Mouse (Mus musculus) gastrocnemius, postnatal 10 days (tissue): ENCODE measurements around the gene Lrrc41. TPM values are rescaled to one million over a fixed set of nuclear protein-coding genes. Genes with fewer than 3 reads are reported as not detected.

Experiments used
- DNase-seq: peaks from one replicate; pipeline ENCODE4 v3.0.0; 2021; ENCODE audit warnings: mixed read lengths
- total RNA-seq, 2 experiments: library from RNA; stranded (reverse); gene quantifications; 2 replicates each; pipeline ENCODE4 v1.2.3; 2021

Lrrc41 gene
- total RNA-seq, 2 experiments from 2014 or later = 26.8 to 31.2 TPM

DNA sequence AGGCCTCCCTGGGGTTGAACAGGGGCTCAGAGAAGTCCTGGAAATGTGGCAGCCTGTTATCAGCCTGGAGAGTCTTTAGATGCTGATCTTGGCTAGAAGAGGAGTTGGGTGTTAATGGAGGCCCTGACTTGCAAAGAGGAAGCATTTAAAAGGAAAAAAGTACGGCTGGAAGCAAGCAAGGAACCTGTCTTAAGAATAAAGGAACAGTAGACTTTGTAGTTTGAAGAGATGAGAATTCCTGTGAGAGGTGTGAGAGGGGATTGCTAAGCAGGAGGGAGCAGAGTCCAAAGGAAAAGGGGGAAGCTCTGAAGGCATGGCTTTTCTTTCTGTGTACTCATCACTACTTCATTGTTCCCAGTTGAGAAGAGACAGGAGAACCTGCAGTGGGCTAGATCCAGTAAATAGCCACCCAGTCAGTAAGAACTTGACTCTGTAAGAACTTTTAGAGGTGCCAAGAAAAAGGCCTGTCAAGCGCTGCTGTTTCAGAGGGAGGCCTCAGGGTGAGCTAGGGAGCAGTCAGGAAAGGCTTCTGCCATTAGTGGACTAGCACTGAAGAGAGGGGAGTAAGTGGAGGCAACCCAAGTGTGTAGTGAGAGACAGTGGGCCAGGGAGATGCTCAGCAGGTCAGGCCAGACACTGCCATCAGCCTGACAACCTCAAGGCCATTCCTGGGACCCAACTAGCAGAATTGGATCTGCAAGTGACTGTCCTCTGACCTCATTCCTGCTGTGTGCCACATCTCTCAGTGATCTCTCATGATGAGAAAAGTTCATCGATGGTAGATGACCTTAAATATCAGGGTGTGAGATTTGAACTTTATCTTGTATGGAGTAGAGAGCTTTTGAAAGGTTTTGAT lies 2.4 kb downstream of the Lrrc41 start:
- no peak for DNase-seq

DNA sequence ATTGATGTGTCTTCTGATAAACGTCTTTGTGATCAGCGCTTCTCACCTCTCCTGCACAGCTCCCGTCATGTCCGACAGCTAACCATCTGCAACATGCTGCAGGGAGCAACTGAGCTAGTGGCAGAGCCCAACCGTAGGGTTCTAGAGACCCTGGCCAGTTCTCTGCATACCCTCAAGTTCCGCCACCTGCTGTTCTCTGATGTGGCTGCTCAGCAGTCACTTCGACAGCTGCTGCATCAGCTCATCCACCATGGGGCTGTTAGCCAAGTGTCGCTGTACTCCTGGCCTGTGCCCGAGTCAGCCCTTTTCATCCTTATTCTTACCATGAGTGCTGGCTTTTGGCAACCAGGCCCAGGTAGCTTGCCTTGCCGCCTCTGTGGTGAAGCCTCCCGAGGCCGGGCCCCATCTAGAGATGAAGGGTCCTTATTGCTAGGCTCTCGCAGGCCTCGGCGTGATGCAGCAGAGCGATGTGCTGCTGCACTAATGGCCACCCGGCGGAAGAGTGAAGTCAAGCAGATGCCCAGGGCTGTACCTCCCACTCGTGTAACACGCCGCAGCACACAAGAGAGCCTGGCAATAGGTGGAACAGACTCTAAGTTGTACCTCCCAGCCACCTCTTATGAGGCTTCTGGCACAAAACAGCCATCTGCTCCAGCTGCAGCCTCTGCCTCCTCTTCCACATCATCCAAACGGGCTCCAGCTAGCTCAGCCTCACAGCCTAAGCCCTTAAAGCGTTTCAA lies 13.6 kb downstream of the Lrrc41 start:
- peak; percentile 19 for DNase-seq

DNA sequence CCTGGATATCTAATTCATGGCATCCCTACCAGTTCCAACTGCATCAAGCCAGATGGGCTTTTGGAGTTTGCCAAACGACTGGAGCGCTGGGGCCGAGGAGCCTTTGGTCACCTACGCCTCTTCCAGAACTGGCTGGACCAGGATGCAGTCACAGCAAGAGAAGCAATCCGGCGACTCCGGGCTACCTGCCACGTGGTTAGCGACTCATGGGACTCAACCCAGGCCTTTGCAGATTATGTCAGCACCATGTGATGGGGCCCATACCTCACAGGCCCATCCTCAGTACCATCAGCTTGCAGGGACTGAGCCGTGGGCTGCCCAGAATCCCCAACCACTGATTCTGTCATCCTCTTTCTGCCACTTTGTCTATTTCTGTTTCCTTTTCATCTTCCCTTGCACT lies 21.2 kb downstream of the Lrrc41 start:
- DNase-seq = no peak

DNA sequence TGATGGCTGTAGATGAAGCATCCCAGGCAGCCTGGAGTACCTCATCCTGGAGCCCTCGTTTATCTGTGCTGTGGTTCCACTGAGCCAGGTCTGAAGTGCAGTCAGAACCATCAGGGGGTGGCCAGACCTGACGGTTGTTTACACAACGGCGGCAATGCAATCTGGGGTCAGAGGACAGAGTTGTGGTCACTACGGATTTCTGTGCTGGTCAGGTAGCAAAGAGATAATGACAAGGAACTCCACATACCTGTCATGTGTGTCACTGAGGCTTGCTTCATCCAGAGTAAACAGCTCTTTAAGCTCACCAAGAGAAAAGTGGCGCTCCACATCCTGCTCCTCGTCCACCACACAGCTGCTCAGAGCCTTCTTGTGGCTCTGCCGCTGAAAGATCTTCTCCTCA lies 22.1 kb downstream of the Lrrc41 start:
- DNase-seq = no peak

DNA sequence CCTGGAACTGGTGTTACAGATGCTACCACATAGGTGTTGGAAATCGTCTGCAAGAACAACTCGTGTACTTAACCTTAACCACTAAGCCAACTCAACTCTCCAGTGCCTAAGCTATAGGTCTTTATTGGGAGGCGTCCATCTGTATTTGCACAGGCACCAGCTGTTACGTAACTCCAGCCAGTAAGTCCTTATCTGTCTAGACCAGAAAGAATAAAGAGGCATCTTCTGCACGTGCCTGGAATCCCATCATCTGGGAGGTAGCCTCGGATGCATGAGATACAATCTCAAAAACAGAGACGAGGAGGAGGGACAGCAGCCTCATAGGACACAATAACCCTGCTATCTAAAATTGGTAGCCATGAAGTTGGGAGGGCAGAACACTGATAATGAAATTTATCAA lies 25.9 kb downstream of the Lrrc41 start:
- DNase-seq = no peak

DNA sequence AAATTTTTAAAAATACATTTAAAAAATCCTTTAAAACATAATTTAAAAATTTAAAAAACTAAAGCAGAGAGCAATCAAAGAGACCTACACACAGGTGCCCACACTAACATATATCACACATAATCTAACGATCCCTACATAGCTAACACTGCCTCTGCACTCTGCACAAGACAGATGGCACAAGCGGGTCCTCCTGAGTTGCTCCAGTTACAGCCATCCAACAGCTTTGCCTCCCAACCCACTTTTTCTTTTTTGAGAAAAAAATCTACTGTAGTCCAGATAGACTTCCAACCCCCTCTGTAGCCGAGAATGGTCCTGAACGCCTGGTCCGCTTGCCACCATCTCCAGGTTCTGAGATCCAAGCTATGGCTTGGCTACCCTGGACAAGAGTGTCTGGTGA lies 30.2 kb downstream of the Lrrc41 start:
- no peak for DNase-seq

DNA sequence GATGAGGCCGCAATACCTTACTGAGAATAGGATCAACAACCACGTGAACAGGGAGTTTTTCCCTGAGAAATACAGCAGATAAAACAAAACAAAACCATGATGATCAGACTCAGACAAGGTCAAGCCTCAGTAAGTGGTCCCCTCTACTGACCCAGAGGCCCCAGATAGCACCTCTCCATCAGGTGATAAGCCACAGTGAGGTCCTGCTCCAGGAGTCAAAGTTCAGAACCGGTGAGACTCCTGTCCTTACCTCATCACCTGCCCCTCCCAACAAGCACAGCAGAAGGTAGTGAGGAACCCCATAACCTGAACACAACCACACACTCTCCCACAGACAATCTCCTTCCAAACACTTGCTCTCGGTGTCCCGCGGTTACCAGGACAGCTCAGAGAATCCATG lies 35.6 kb downstream of the Lrrc41 start:
- no peak for DNase-seq

DNA sequence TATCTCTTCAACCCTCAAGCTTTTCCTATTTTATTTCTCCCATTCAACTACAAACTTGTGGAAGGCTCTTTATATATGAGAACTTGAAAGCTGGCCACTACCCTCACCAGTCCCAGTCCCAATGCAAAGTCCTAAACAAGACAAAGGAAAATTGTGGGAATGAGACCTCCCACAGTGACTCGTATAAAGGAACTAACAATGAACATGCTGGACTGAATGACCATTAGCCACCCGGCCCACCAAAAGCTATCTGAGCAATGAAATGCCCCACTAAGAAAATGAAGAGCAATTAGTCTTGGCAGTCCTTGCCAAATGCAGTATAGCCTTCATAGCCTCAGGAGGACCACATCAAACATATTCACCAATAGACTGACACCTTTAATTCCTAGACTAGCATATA lies 36.4 kb downstream of the Lrrc41 start:
- no peak for DNase-seq

DNA sequence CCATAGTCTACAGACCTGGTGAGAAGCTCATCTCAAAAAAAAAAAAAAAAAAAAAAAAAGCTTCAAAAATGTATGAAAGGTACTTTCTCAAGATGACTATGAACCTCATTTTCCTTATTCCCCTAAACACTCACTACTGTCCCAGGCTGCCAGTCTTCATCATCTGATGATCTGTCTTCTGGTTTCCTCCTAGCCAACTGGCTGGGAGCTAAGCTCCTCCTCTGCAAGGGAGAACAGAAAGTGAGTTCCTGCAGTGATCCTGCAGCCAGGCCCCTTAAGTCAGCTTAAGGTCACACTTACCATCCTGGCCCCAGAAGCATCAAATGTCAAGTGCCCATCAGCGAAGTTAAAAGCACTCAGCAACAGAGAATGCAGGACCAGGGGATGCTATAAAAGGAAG lies 47.7 kb downstream of the Lrrc41 start:
- no peak for DNase-seq

DNA sequence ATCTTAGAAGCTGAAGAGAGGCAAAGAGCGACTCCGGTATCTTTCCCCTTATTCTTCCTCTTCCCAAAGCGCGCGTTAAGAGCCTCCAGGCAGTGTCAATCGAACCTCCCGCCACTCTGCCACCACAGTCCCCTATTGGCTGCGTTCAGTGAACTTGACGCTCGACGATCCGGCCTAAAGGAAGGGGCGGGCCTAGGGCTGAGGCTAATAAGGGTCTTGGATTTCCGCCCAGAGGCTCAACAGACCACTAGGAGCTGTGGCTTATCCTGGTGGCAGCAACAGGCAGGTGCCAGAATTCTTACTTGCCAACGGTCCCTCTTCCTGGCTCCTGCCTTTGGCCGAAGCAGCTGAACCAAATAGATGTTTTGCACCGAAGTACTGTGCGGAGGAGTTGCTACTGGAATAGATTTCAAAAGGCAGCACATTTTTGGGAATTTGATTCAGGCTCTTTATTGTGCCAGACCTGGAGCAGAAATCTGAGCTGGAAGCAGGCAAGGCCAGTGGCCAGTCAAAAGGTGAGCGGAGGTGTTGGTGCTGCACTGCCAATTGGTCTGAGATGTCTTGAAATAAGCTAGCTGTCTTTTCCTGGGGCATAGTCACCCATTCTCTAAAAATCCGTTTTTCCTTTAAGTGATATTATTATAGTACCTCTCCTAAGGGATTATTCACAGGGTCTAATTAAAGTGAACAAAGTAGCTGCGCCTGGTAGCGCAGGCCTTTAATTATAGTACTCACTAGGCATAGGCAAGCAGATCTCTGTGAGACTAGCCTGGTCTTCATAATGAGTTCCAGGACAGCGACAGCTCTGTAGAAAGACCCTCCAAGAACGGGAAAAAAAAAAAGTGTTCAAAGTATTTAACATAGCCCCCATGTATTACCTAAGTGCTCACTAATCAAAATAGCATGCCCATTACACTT lies 48.8 kb downstream of the Lrrc41 start, which contains the start of the genes Rad54l and Pomgnt1:
TSS of gene Rad54l (minus strand) at position 89 of the 918 bp plus-strand sequence.
TSS of gene Pomgnt1 (plus strand) at position 239 of the 918 bp plus-strand sequence.
- peak; percentile 74 for DNase-seq

DNA sequence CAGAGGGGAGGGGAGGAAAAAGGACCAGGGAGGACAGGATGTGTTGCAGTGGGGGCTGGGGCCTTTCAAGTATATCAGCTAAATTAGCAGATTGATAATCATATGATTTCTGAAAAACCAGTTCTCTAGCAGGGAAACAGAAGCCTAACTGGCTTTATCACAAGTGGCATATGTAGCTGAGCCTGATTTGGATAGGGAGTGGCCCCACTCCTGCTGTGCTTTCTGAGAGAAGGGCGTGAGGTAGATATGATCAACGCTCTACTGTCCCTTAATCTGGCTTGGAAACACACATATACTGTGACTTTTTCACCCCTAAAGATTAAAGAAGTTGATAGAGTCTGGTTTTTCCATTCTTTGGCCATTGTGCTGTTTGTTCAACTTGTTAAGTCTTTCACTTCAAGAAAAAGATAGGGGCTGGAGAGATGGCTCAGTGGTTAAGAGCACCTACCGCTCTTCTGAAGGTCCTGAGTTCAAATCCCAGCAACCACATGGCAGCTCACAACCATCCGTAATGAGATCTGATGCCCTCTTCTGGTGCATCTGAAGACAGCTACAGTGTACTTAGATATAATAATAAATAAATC lies 50.8 kb downstream of the Lrrc41 start:
- no peak for DNase-seq

DNA sequence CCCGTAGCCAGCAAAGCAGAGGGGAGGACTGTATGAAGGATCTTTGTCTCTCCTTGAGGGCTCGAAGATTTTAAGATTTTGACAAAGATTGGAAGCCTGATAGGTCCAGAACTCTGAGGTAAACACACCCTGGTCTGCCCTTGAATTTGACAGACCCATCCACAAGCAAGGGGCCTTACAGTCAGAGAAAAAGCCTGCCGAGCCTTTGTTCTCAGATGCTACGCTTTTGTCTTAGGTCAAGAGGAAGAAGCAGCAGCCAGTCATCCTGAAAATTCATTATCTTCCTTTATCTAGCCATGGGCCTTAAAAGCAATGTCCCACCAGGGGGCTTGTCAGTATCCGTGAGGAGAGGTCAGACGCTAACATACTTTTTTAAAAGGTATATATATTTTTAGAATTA lies 52.9 kb downstream of the Lrrc41 start:
- DNase-seq = no peak

DNA sequence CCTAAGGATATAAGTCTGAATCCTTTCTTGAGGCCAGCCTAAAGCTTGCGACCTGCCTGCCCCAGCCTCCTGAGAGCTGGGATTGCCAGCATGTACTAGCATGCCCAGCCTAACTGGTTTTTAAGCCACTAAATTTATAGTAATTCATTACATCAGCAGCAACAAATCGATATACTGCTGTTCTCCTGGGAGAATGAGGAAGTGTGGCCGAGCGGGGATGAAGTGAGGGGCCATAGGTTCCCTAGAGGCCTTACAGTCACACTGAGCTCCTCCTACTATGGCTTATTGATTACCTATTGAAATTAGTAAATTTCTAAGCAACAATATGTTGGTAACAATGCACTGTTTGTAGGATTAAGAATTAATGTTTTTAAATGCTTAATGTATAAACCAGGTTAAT lies 58.1 kb downstream of the Lrrc41 start:
- no peak for DNase-seq

DNA sequence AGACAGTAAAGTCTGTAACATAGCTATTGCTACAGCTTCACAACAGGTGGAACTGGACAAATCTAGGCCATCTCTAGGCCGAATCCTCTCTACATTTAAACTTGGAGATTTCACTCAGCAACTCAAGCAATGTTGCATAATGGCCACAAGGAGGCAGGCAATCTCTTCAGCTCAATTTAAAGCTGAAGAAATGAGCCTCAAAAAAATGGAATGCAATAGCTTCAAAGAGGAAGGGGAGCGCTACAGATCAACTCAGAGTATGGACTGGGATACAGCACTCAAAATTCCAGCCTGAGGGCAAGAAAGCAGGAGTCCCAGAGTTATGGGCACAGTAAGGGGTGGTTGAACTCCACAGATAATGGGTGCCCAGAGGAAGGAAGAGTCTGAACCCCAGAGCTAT lies 59.9 kb downstream of the Lrrc41 start:
- DNase-seq = no peak

DNA sequence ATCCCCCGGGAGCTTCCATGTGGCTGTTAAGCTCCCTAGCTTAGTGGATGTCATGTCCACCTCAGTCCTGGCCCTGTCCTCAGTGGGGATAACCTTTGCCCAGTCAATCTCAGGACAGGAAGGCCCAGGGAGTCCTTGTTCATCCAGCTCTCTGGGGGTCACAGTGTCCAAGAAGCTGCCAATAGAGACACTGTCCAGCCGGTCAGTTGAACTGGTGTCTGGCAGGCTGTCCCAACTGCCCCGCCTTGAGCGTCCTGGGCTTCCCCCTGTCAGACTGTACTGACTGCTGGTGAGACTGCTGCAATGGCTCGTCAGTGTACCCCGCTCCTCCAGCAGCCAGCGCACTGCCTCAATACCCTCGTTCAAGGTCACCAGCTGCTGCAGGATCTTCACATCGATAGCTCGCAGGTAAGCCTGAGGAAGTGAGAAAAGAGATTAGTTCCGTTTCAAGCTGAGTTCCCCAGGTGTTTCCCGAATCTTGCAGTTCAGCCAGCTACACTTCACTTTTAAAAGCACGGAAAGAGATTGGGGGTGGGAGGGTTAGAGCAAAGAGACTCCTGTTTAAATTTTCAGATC lies 62.4 kb downstream of the Lrrc41 start:
- DNase-seq = no peak

DNA sequence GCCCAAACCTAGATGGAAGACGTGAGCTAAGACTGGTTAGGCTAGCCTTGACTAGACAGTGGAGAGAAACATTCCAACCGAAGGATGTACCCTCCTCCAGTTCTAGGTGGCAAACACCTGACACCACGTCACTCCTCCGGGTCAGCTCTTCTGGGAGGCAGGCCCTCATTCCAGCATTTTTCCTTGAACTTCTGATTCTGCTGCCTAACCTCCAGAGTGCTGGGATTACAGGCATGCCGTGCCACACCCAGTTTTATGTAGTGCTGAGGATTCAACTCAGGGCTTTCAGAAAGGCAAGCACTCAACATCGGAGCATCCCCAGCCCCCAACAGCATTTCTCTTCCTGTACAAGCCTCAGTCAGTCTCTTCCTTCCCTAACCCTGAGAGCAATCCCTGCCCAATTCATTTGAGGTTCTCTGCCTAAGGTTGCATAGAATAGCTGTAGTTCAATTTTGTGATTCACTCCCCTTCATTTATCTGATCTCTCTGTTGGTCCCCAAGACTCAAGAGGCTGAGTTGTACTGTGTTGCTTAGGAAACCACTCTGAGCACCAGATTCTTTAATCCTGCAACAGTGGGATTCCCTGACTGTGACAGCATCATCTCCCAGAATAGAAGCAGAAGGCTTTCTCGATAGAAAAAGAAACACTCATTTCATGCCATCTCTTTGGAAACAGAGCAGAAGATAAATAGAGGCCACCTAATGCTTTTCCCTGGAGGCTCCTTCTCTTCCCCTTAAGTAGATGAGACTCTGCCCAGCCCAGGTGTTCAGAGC lies 65.9 kb downstream of the Lrrc41 start:
- DNase-seq = no peak

DNA sequence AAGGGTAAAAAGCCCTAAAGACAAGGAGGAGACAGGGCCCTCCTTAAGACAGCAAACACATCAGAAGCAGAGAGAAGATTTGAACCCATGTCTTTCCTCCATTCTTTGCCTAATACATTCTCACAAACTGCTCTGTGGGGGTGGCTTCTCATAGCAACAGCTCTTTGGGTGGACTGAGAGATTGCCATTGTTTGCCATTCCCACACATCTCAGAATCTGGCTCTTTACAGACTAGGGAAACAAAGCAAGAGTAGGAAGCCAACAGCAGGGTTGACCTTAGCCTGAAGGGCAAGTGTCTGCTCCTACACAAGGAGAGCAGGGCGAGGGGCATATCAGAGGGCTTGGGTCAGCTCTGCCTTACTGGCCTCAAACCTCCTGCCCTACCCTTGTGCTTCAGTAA lies 66.7 kb downstream of the Lrrc41 start:
- no peak for DNase-seq

DNA sequence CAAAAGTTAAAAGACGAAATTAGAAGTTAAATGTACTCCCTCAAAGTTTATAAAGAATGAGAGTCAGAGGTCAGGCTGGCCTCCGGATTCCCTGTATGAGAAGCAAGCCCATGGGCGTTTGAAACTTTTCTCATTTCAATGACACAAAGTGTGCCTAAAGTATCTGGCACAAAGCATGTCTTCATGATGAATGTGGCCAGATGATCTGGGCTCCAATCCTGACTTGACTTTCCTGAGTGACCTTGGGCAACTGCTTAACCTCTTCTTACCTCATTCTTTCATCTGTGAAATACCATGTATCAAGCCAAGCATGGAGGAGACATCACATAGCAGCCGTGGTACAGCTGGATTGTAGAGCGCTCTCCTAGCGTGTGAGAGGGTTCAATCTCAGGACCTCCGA lies 67.2 kb downstream of the Lrrc41 start:
- no peak for DNase-seq

DNA sequence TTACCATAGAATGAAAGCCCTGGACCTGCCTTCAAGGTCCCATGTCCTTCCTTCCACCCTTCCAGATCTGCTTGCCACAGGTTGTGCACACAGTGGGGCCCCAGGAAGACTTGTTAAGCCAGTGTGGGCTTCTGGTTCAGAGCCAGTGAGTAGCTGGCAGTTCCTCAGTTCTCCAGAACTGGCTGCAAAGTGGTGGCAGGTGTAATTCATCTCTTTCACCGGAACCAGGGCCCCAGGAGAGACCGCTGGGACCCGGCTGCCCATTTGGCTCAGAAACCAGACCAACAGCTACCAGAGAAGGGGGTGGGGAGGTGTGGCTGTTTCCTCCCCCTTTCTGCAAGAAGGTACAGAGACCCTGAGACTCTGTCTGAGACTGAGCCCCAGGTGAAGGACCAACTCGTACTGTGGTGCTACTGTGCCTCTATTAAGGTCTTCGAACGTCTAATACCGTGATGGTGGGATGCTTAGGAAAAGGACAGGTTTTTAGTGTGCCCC lies 68.3 kb downstream of the Lrrc41 start:
- peak; percentile 21 for DNase-seq

DNA sequence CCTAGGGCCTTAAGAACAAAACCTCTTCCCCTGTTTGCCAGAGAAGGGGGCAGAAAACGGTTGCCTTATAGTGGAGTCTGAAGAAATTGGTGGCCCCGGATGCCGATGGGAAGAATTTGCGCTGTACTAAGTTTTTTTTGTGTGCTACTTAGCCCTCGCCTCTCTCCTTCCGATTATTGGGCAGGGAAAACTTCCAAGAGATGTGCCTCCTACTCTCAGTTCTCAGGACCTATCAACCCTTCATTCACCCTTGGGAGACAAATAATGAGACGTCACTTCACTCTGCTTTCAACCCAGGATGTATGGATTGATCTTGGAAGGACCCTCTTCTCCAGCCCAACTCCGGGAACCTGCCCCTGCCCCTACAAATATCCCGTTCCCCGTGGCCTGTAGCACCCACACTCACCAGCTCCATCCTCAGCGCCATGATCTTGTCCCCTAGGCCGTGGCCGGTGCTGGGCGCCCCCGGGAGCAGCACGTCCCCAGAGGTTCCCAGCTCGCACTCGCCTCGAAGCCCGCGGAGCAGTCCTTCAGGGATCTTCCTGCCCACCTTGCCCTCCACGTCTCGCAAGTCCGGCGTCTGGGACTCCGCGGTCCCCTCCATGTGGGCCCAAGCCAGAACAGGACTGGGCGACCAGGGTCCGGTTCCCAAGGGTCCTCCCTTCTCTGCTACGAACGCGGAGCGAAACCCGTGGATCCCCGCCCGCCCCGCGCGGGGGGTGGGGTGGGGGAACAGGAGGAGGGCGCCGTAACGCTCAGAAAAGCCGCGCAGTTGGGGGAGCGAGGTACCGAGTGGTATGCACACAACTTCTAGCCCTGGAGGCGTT lies 69.0 kb downstream of the Lrrc41 start:
- peak; percentile 70 for DNase-seq
